Mouse (Mus musculus): ENCODE data around the gene Rtraf. TPM values are rescaled to one million over a fixed set of nuclear protein-coding genes. Genes with fewer than 3 reads are reported as not detected.
"Not testable (repeated sequence)": the region's sequence is repeated elsewhere in the genome, so short reads cannot be mapped to it uniquely, and the experiment has no call there.

Gene Rtraf
- 188 and 199 TPM in 2 replicates for polyA plus RNA-seq (2014; fragmentation: Nextera tagmentation; extraction: Ambion mirVana)

- Histone ChIP-seq H3K4me3 (ENCODE audit: low read depth, low read length) (peak within 1 kb of the TSS; percentile 94), H3K4me1 (ENCODE audit: control insufficient read depth, insufficient read depth, low read length) (peaks cover 4% of the 10 kb centered on the region), H3K27ac (ENCODE audit: low read depth, low read length) (peak within 1 kb of the TSS; percentile 81), H3K9me3 (replicated peaks; ENCODE audit: control insufficient read depth, low read length) (no peaks in the 10 kb centered on the region), H3K27me3 (ENCODE audit: control insufficient read depth, insufficient read depth, low read length) (no peaks in the 10 kb centered on the region), H3K9ac (ENCODE audit: low read depth, low read length) (peak within 1 kb of the TSS; percentile 93), H3K4me2 (peak within 1 kb of the TSS; percentile 74), H3K36me3 (ENCODE audit: control insufficient read depth, insufficient read depth, low read length) (peaks cover 8% of the 10 kb centered on the region)
- peak; percentile 98 for ATAC-seq (replicated peaks; ENCODE audit: insufficient number of reproducible peaks, low FRiP score, low TSS enrichment)
- WGBS (ENCODE audit: insufficient replicate concordance), result under 1% methylated on average over 80 of the region's 80 CpGs
Measured at GRCm38 (mm10) chr14:19823321-19824142, at the start of gene Rtraf. Gene Rtraf, minus strand, starts transcription at chr14:19823824.

GRCm38 (mm10) chr14:19867286-19867935 is 43.8 kb upstream of the Rtraf start:
- 60% methylated on average over 5 of the region's 5 CpGs for WGBS (ENCODE audit: insufficient replicate concordance)
- H3K4me3 ChIP-seq (ENCODE audit: low read depth, low read length), result no peak overlapping the region
- no peak for ATAC-seq (replicated peaks; ENCODE audit: insufficient number of reproducible peaks, low FRiP score, low TSS enrichment)
- H3K27me3 ChIP-seq (ENCODE audit: control insufficient read depth, insufficient read depth, low read length), result no peaks in the 10 kb centered on the region
- H3K9ac ChIP-seq (ENCODE audit: low read depth, low read length), result no peak overlapping the region
- H3K27ac ChIP-seq (ENCODE audit: low read depth, low read length), result no peak overlapping the region
- H3K36me3 ChIP-seq (ENCODE audit: control insufficient read depth, insufficient read depth, low read length), result no peaks in the 10 kb centered on the region
- peaks cover 7% of the 10 kb centered on the region for H3K4me1 ChIP-seq (ENCODE audit: control insufficient read depth, insufficient read depth, low read length)
- H3K4me2 ChIP-seq, result no peak overlapping the region
- no peaks in the 10 kb centered on the region for H3K9me3 ChIP-seq (replicated peaks; ENCODE audit: control insufficient read depth, low read length)

GRCm38 (mm10) chr14:19865121-19865520 is 41.5 kb upstream of the Rtraf start:
- H3K27me3 ChIP-seq (ENCODE audit: control insufficient read depth, insufficient read depth, low read length); H3K36me3 ChIP-seq (ENCODE audit: control insufficient read depth, insufficient read depth, low read length); H3K4me2 ChIP-seq; ATAC-seq (replicated peaks; ENCODE audit: insufficient number of reproducible peaks, low FRiP score, low TSS enrichment); H3K9ac ChIP-seq (ENCODE audit: low read depth, low read length); H3K27ac ChIP-seq (ENCODE audit: low read depth, low read length); H3K4me1 ChIP-seq (ENCODE audit: control insufficient read depth, insufficient read depth, low read length); H3K9me3 ChIP-seq (replicated peaks; ENCODE audit: control insufficient read depth, low read length); H3K4me3 ChIP-seq (ENCODE audit: low read depth, low read length): not testable (repeated sequence)
- WGBS (ENCODE audit: insufficient replicate concordance), result 80% methylated on average over 9 of the region's 9 CpGs

- Histone ChIP-seq H3K9me3 (replicated peaks; ENCODE audit: control insufficient read depth, low read length) (no peaks in the 10 kb centered on the region), H3K4me3 (ENCODE audit: low read depth, low read length) (no peak overlapping the region), H3K4me1 (ENCODE audit: control insufficient read depth, insufficient read depth, low read length) (no peaks in the 10 kb centered on the region), H3K4me2 (no peak overlapping the region), H3K36me3 (ENCODE audit: control insufficient read depth, insufficient read depth, low read length) (no peaks in the 10 kb centered on the region), H3K9ac (ENCODE audit: low read depth, low read length) (no peak overlapping the region), H3K27me3 (ENCODE audit: control insufficient read depth, insufficient read depth, low read length) (no peaks in the 10 kb centered on the region), H3K27ac (ENCODE audit: low read depth, low read length) (no peak overlapping the region)
- ATAC-seq (replicated peaks; ENCODE audit: insufficient number of reproducible peaks, low FRiP score, low TSS enrichment), result no peak
- whole genome bisulfite sequencing (ENCODE audit: insufficient replicate concordance), result 83% methylated on average over 8 of the region's 8 CpGs
Measured at GRCm38 (mm10) chr14:19861311-19862080, 37.9 kb upstream of the Rtraf start.

- H3K4me2 ChIP-seq, result no peak overlapping the region
- ATAC-seq (replicated peaks; ENCODE audit: insufficient number of reproducible peaks, low FRiP score, low TSS enrichment), result no peak
- H3K4me1 ChIP-seq (ENCODE audit: control insufficient read depth, insufficient read depth, low read length), result no peaks in the 10 kb centered on the region
- H3K9me3 ChIP-seq (replicated peaks; ENCODE audit: control insufficient read depth, low read length), result no peaks in the 10 kb centered on the region
- H3K27me3 ChIP-seq (ENCODE audit: control insufficient read depth, insufficient read depth, low read length), result no peaks in the 10 kb centered on the region
- H3K4me3 ChIP-seq (ENCODE audit: low read depth, low read length), result no peak overlapping the region
- WGBS (ENCODE audit: insufficient replicate concordance), result 89% methylated on average over 4 of the region's 4 CpGs
- H3K36me3 ChIP-seq (ENCODE audit: control insufficient read depth, insufficient read depth, low read length), result no peaks in the 10 kb centered on the region
- no peak overlapping the region for H3K27ac ChIP-seq (ENCODE audit: low read depth, low read length)
- no peak overlapping the region for H3K9ac ChIP-seq (ENCODE audit: low read depth, low read length)
Measured at GRCm38 (mm10) chr14:19860281-19860680, 36.7 kb upstream of the Rtraf start.

GRCm38 (mm10) chr14:19858808-19859776 is 35.5 kb upstream of the Rtraf start:
- no peaks in the 10 kb centered on the region for H3K27me3 ChIP-seq (ENCODE audit: control insufficient read depth, insufficient read depth, low read length)
- no peaks in the 10 kb centered on the region for H3K36me3 ChIP-seq (ENCODE audit: control insufficient read depth, insufficient read depth, low read length)
- no peak overlapping the region for H3K9ac ChIP-seq (ENCODE audit: low read depth, low read length)
- 52% methylated on average over 8 of the region's 8 CpGs for WGBS (ENCODE audit: insufficient replicate concordance)
- ATAC-seq (replicated peaks; ENCODE audit: insufficient number of reproducible peaks, low FRiP score, low TSS enrichment), result no peak
- H3K9me3 ChIP-seq (replicated peaks; ENCODE audit: control insufficient read depth, low read length), result no peaks in the 10 kb centered on the region
- H3K27ac ChIP-seq (ENCODE audit: low read depth, low read length), result no peak overlapping the region
- no peaks in the 10 kb centered on the region for H3K4me1 ChIP-seq (ENCODE audit: control insufficient read depth, insufficient read depth, low read length)
- no peak overlapping the region for H3K4me3 ChIP-seq (ENCODE audit: low read depth, low read length)
- no peak overlapping the region for H3K4me2 ChIP-seq

GRCm38 (mm10) chr14:19858279-19858678 is 34.7 kb upstream of the Rtraf start:
- no peak overlapping the region for H3K4me3 ChIP-seq (ENCODE audit: low read depth, low read length)
- H3K4me2 ChIP-seq, result no peak overlapping the region
- H3K36me3 ChIP-seq (ENCODE audit: control insufficient read depth, insufficient read depth, low read length), result no peaks in the 10 kb centered on the region
- WGBS (ENCODE audit: insufficient replicate concordance), result 73% methylated on average over 2 of the region's 2 CpGs
- no peak overlapping the region for H3K27ac ChIP-seq (ENCODE audit: low read depth, low read length)
- ATAC-seq (replicated peaks; ENCODE audit: insufficient number of reproducible peaks, low FRiP score, low TSS enrichment), result no peak
- no peaks in the 10 kb centered on the region for H3K27me3 ChIP-seq (ENCODE audit: control insufficient read depth, insufficient read depth, low read length)
- H3K9me3 ChIP-seq (replicated peaks; ENCODE audit: control insufficient read depth, low read length), result no peaks in the 10 kb centered on the region
- H3K4me1 ChIP-seq (ENCODE audit: control insufficient read depth, insufficient read depth, low read length), result no peaks in the 10 kb centered on the region
- H3K9ac ChIP-seq (ENCODE audit: low read depth, low read length), result no peak overlapping the region

- no peak overlapping the region for H3K4me3 ChIP-seq (ENCODE audit: low read depth, low read length)
- no peaks in the 10 kb centered on the region for H3K27me3 ChIP-seq (ENCODE audit: control insufficient read depth, insufficient read depth, low read length)
- H3K36me3 ChIP-seq (ENCODE audit: control insufficient read depth, insufficient read depth, low read length), result no peaks in the 10 kb centered on the region
- no peak overlapping the region for H3K4me2 ChIP-seq
- no peak overlapping the region for H3K9ac ChIP-seq (ENCODE audit: low read depth, low read length)
- H3K9me3 ChIP-seq (replicated peaks; ENCODE audit: control insufficient read depth, low read length), result no peaks in the 10 kb centered on the region
- no peak for ATAC-seq (replicated peaks; ENCODE audit: insufficient number of reproducible peaks, low FRiP score, low TSS enrichment)
- 61% methylated on average over 3 of the region's 3 CpGs for WGBS (ENCODE audit: insufficient replicate concordance)
- H3K27ac ChIP-seq (ENCODE audit: low read depth, low read length), result no peak overlapping the region
- no peaks in the 10 kb centered on the region for H3K4me1 ChIP-seq (ENCODE audit: control insufficient read depth, insufficient read depth, low read length)
Measured at GRCm38 (mm10) chr14:19853471-19853870, 29.8 kb upstream of the Rtraf start.
